Mouse (Mus musculus) retina, adult 2 months (tissue): ENCODE data around the gene Olfr611.
"Not testable (repeated sequence)": the region's sequence is repeated elsewhere in the genome, so short reads cannot be mapped to it uniquely, and the experiment has no call there.

Source experiments
- DNase-seq: peaks from one replicate; pipeline ENCODE4 v3.0.0-alpha.2; 2012; ENCODE audit warnings: low read depth, low spot score

Olfr611 gene

GRCm38 (mm10) chr7:103520746-103521145, at the start of gene Olfr611:
TSS of gene Olfr611 (minus strand) at chr7:103520846.
- DNase-seq = not testable (repeated sequence)

DNA sequence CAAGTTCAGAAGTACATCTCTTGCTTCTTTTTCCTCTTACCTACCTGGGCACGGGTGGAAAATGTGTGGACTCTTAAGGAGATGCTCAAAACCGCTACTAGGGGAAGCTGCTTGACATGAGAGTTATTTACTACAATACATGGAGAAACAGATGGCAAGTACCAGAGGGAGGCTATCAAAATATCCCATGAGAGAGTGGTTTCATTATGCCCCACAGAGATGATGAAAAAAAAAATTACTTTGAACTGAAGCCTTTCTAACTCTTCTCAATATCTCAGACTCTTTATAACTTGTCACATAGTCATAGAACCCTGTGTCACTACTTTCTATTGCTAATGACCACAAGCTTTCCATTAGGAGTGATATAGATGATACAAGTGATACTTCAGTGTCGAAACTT, 48.4 kb upstream of the Olfr611 start, which contains the start of gene Olfr616:
TSS of gene Olfr616 (minus strand) at position 101 of the 400 bp plus-strand sequence.
- no peak for DNase-seq

- no peak for DNase-seq
Observed at GRCm38 (mm10) chr7:103555779-103556178, 35.1 kb upstream of the Olfr611 start, which contains the start of gene Olfr615. TSS of gene Olfr615 (plus strand) at chr7:103556079.

GRCm38 (mm10) chr7:103547774-103548173, 27.1 kb upstream of the Olfr611 start, which contains the start of gene Olfr613:
TSS of gene Olfr613 (plus strand) at chr7:103548074.
- DNase-seq = no peak

GRCm38 (mm10) chr7:103542617-103543016, 22.0 kb upstream of the Olfr611 start, which contains the start of gene Olfr612:
TSS of gene Olfr612 (minus strand) at chr7:103542717.
- not testable (repeated sequence) for DNase-seq

GRCm38 (mm10) chr7:103512022-103512421, 8.6 kb downstream of the Olfr611 start, which contains the start of gene Olfr610:
TSS of gene Olfr610 (minus strand) at chr7:103512122.
- DNase-seq = no peak

DNA sequence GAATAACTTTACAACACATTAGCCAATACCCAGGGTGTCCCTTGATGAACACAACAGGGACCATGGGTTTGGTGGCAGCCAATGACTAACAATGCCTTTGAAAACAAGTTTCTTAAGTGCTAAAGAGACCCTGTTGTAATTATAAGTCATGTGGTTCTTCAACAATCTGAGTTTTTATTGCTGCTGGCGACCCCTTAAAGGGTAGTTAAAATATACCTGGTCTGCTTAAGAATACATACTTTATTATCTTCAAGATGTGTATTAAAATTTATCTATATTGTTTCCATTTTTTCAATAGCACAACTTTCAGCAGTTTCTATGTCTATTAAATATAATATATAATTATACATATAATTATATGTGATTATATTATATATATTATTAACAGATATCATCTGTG, 22.7 kb downstream of the Olfr611 start, which contains the start of gene Olfr609:
TSS of gene Olfr609 (minus strand) at position 101 of the 400 bp plus-strand sequence.
- no peak for DNase-seq

DNA sequence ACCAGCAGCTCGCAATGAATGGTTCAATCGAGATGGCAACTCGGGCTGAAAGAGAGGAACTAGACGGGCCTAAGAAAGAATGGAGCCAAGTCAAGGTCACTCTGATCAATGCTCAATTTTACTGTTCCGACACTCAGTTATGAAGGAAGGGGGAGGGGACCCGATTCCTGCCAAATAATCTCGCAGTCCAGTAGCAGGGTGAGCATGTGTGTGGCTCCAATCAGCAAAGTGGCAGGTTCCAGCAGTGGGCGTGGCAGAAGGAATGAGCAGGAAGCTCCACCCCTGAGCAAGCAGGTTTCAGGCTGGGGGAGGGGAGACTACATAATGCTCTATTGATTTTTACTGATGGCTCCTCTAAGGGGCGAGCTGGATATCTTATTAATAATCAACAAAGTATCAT, 43.5 kb downstream of the Olfr611 start:
- DNase-seq = not testable (repeated sequence)

GRCm38 (mm10) chr7:103469577-103469976, 51.1 kb downstream of the Olfr611 start, which contains the start of gene Olfr608:
TSS of gene Olfr608 (plus strand) at chr7:103469877.
- no peak for DNase-seq
